Mouse (Mus musculus) effector memory CD4-positive, alpha-beta T cell, adult 5 months (primary cell): ENCODE results near the gene Hist2h2aa1. TPM values are rescaled to one million over a fixed set of nuclear protein-coding genes. Genes with fewer than 3 reads are reported as not detected.

ENCODE experiments used
- polyA plus RNA-seq: library from polyadenylated mRNA; unstranded; fragments of 100-300 nt; shearing (Covaris generic); gene quantifications from one replicate; pipeline ENCODE4 v1.2.1, GENCODE M21; 2017

The Hist2h2aa1 gene
- polyA plus RNA-seq: 3.2 TPM

DNA sequence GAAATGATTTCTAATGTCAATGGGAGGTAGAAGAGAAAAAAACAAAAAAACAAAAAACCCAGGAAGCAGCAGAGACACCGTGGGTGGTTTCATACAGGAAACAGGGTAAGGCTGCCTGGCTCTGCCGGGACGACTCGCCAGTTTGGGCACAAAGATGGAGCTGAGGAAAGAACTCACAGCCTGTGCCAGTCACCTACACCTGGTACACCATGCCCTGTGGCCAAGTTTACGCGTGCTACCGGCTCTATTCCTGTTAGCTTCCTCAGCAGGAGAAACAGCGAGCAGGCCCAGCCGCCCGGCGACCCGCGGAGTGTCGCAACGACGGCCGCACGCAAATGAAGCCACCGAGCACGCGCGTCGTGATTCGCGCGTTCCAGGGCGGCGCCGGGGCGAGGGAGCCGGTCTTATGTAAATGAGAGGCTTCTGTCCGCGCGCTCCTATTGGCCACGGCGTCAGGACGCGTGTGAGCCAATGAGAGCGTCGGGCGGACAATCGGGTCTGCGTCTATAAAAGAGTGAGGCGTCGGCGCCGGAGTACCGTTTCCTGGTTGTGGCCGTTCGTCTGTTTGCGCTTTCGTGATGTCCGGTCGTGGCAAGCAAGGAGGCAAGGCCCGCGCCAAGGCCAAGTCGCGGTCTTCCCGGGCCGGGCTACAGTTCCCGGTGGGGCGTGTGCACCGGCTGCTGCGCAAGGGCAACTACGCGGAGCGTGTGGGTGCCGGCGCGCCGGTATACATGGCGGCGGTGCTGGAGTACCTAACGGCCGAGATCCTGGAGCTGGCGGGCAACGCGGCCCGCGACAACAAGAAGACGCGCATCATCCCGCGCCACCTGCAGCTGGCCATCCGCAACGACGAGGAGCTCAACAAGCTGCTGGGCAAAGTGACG is at the start of gene Hist2h2aa1:
Hist2h2aa1 (plus strand) TSS at position 495 of the 884 bp plus-strand sequence.

DNA sequence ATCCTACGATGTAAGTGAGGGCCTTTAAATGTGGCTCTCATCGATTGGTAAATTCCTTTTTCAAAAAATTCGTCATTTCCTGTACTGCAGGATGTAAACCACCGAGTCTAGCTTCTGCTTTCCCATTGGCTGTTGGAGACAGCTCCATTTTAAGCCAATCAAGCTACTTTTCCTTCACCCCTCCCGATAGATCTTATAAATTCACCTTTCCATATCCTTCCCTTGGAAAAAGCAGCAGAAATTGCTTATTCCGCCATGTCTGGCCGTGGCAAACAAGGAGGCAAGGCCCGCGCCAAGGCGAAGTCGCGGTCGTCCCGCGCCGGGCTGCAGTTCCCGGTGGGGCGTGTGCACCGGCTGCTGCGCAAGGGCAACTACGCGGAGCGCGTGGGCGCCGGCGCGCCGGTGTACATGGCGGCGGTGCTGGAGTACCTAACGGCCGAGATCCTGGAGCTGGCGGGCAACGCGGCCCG is 25.6 kb upstream of the Hist2h2aa1 start, which contains the start of the genes Bola1 and Hist2h2ab:
Bola1 (minus strand) TSS at position 49 of the 470 bp plus-strand sequence.
Hist2h2ab (plus strand) TSS at position 205 of the 470 bp plus-strand sequence.

DNA sequence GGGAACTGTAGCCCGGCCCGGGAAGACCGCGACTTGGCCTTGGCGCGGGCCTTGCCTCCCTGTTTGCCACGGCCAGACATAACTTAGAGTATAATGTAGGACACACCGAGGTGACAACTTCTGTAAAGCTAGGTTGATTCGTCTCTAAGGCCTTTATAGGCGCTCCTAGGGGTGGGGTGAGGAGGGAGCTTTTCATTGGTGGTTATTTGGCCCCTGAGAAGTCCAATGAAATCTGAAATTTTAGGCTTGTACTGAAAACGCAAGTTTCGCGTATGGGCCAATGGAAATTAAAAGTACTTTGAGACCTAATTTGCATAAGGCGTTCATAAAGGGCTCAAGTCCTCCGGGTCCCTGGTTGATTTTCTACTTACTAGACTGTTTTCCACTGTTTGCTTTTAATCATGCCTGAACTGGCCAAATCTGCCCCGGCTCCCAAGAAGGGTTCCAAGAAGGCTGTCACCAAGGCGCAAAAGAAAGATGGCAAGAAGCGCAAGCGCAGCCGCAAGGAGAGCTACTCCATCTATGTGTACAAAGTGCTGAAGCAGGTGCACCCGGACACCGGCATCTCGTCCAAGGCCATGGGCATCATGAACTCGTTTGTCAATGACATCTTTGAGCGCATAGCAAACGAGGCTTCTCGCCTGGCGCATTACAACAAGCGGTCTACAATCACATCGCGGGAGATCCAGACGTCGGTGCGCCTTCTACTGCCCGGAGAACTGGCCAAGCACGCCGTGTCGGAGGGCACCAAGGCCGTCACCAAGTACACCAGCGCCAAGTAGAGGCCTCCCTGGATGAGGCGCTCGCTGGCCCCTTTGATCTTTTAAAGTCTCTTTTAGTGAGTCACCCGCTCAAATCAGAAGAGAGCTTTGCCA is 24.3 kb upstream of the Hist2h2aa1 start, which contains the start of the genes Hist2h2ac and Hist2h2be:
Hist2h2ac (minus strand) TSS at position 116 of the 875 bp plus-strand sequence.
Hist2h2be (plus strand) TSS at position 355 of the 875 bp plus-strand sequence.

GRCm38 (mm10) chr3:96238954-96239793 is 6.1 kb upstream of the Hist2h2aa1 start, which contains the start of gene Hist2h3c2:
TSS of gene Hist2h3c2 (minus strand) at chr3:96239127.

DNA sequence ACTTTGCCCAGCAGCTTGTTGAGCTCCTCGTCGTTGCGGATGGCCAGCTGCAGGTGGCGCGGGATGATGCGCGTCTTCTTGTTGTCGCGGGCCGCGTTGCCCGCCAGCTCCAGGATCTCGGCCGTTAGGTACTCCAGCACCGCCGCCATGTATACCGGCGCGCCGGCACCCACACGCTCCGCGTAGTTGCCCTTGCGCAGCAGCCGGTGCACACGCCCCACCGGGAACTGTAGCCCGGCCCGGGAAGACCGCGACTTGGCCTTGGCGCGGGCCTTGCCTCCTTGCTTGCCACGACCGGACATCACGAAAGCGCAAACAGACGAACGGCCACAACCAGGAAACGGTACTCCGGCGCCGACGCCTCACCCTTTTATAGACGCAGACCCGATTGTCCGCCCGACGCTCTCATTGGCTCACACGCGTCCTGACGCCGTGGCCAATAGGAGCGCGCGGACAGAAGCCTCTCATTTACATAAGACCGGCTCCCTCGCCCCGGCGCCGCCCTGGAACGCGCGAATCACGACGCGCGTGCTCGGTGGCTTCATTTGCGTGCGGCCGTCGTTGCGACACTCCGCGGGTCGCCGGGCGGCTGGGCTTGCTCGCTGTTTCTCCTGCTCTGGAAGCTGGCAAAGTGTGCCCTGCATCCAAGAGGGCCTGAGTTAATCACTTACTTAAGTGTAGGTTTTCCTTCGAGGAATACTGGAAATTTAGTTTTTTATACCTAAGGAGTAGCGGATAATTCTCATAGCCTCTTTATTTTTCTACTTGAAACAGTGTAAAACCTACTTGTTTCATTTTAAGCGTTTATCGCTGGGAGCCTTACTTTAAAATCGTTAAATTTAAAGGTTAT is 5.1 kb upstream of the Hist2h2aa1 start, which contains the start of gene Hist2h2aa2:
Hist2h2aa2 (minus strand) TSS at position 328 of the 850 bp plus-strand sequence.

GRCm38 (mm10) chr3:96246427-96246856 is 1.1 kb downstream of the Hist2h2aa1 start, which contains the start of gene Hist2h3c1:
TSS of gene Hist2h3c1 (plus strand) at chr3:96246685.

DNA sequence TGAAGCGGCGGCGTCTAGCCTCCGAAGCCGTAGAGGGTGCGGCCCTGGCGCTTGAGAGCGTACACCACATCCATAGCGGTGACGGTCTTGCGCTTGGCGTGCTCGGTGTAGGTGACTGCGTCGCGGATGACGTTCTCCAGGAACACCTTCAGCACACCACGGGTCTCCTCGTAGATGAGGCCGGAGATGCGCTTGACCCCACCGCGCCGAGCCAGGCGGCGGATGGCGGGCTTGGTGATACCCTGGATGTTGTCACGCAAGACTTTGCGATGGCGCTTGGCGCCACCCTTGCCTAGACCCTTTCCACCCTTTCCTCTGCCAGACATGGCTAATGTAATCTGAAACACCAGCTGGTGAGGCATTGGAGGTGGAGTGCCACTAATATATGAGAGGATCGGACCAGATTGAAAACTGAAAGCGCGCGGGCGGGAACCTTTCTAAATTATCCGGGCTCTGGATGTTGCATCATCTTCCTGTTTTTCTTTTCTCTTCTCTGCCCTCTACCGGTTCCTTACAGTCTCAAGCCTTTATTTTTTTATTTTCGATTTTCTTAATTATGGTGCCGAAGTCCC is 17.8 kb downstream of the Hist2h2aa1 start, which contains the start of gene Hist2h4:
Hist2h4 (minus strand) TSS at position 333 of the 572 bp plus-strand sequence.

DNA sequence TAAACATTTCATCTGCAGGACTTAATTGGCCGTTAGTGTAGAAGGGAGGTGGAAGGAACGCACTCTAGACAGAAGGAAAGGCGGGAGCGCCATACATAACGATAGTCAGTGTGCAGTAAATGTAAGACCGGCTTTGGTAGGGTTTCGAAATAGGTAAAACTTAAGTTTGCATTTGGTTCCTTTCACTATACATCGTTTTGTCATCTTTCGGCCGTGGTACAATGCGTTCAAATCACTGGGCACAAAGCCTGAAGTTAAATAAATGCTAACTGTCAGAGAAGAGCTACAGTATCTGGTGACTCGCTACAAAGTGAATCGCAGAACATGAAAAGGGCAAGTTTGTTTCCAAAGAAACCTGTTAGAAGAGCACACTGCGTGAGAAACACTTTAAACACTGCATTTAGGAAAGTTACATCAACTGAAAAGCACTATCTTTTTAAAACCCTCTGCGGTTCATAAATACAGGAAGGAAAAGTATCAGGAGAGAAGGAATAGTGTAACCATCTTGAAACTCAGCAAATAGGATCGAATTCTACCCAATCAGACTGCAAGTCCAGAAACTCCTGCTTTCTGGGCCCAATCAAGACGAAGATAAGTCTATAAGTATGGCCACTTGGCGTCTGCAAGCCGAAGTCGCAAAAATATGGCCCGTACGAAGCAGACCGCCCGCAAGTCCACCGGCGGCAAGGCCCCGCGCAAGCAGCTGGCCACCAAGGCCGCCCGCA is 22.9 kb downstream of the Hist2h2aa1 start, which contains the start of gene Hist2h3b:
Hist2h3b (plus strand) TSS at position 604 of the 725 bp plus-strand sequence.

GRCm38 (mm10) chr3:96269511-96270474 is 24.5 kb downstream of the Hist2h2aa1 start, which contains the start of gene Hist2h2bb:
TSS of gene Hist2h2bb (plus strand) at chr3:96269752.

DNA sequence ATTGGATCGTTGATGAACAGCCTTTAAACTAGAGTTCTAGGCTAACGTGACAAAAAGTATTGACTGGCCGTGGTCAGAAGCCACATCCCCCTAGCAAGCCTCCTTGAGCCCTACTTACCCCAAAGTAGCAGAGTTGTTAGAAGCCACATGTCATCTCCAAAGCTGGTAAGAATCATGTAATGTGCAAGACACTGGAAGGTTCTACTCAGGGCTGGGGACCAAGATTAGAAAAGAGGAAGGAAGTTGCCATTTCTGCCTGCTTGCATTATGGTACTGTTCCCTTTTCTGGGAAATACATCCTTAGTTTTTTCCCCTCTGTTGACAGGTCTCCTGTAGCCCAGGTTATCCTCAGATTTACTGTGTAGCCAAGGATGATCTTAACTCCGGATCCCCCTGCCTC is 48.5 kb downstream of the Hist2h2aa1 start, which contains the start of gene Fcgr1:
Fcgr1 (minus strand) TSS at position 183 of the 400 bp plus-strand sequence.

Other genes starting within 250 kb of the Hist2h2aa1 start
- gene Plekho1, start 249.5 kb upstream of the Hist2h2aa1 start, polyA plus RNA-seq: 14.1 TPM
- gene Vps45, start 187.0 kb upstream of the Hist2h2aa1 start, polyA plus RNA-seq: 11.1 TPM
- gene Otud7b, start 141.0 kb upstream of the Hist2h2aa1 start, polyA plus RNA-seq: 17.9 TPM
- gene Mtmr11, start 83.5 kb upstream of the Hist2h2aa1 start, polyA plus RNA-seq: 2.8 TPM
- 132 TPM for gene Sf3b4, start 73.2 kb upstream of the Hist2h2aa1 start, polyA plus RNA-seq
- gene Sv2a, start 64.3 kb upstream of the Hist2h2aa1 start, polyA plus RNA-seq: 0.45 TPM
- 16.9 TPM for gene Bola1, start 25.8 kb upstream of the Hist2h2aa1 start, polyA plus RNA-seq
- not detected for gene Hist2h2ab, start 25.6 kb upstream of the Hist2h2aa1 start, polyA plus RNA-seq
- gene Hist2h2ac, start 24.6 kb upstream of the Hist2h2aa1 start, polyA plus RNA-seq: 11.7 TPM
- 1.2 TPM for gene Hist2h2be, start 24.4 kb upstream of the Hist2h2aa1 start, polyA plus RNA-seq
- not detected for gene Hist2h3c2, start 6.4 kb upstream of the Hist2h2aa1 start, polyA plus RNA-seq
- 52.4 TPM for gene Hist2h2aa2, start 5.2 kb upstream of the Hist2h2aa1 start, polyA plus RNA-seq
- not detected for gene Hist2h3c1, start 1.2 kb downstream of the Hist2h2aa1 start, polyA plus RNA-seq
- 3.1 TPM for gene Hist2h4, start 17.8 kb downstream of the Hist2h2aa1 start, polyA plus RNA-seq
- gene Hist2h3b, start 23.2 kb downstream of the Hist2h2aa1 start, polyA plus RNA-seq: 5.5 TPM
- 3.3 TPM for gene Hist2h2bb, start 24.3 kb downstream of the Hist2h2aa1 start, polyA plus RNA-seq
- not detected for gene Fcgr1, start 48.5 kb downstream of the Hist2h2aa1 start, polyA plus RNA-seq
- gene BC107364, start 206.8 kb downstream of the Hist2h2aa1 start, polyA plus RNA-seq: not detected